Mouse (Mus musculus) thymus, postnatal 14 days (tissue): ENCODE results near the gene Sirt7.
"Not testable (repeated sequence)": the region's sequence is repeated elsewhere in the genome, so short reads cannot be mapped to it uniquely, and the experiment has no call there.

ENCODE experiments used
- DNase-seq: peaks from one replicate; pipeline ENCODE4 v3.0.0; 2021

The Sirt7 gene

DNA sequence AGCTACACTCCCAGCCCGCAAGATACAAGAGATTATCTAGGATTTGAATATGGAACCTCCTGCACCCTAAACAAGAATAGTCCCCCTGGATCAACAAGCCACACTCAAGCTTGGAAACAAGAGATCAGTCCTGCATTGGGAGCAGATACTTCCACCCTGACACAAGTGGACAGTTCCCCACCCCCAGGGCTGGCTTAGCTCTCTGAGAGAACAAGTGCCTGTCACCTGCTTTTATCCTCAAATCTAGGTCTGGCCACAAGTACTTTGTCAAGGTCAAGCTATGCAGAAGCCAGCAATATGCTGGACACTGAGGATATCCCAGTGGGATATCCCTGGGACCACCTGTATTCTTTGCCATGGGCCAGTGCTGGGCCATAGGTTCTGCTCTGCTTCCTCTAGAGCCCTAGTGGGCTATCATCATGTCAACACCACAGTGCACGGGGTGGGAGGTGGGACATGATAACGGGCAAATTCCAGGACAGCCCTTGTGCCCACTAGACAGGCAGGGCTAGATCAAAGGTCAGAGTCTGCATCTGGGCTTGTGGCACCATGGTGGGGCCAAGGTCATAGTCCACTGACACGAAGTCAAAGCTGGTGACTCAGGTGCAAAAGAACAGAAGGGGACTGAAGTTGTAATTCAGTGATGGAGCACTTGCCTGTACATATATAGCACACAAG is 8.3 kb downstream of the Sirt7 start:
- no peak for DNase-seq

DNA sequence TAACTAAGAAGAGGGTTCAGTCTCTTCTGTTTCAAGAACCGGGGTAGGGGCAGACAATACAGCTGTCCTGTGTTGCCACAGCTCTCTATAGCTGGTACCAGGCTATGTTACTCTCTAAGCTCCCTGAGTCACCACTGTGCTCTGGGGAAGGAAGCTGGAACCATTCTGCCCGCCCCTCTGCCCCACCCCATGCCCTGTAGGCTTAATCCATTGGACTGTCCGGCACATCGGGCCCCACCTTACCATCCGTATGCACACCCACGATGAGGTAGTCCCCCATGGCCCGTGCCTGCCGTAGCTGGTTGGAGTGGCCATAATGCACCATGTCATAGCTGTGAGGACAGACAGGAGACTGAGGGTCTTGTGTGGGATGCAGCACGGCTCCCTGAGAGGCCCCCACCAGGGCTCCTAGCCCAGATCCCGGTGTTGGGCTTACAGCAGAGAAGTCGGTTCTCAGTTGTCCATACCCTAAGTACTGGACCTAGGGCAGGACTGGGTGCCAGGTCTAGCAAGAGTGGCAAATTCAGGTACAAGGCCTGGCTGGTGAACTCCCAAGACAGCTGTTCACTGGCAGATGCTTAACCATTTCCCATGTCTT is 9.3 kb downstream of the Sirt7 start:
- no peak for DNase-seq

DNA sequence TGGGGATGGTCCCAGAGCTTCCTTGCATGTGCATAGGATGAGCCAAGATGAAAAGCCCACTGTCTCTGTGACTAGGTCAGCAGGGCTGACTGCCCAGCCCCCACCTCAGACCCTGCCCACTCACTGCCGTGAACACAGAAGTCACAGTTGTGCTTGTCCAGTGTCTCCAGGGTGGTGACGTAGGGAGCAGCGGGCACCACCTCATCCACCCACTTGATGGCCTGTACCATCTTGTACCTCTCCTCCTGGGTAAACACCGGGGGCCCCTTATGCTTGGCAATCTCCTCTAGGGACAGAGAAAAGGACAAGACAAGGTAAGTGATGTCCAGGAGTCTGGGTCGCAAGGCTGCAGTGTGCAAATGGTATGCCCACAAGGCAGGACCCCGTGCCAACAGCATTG is 9.9 kb downstream of the Sirt7 start:
- no peak for DNase-seq

DNA sequence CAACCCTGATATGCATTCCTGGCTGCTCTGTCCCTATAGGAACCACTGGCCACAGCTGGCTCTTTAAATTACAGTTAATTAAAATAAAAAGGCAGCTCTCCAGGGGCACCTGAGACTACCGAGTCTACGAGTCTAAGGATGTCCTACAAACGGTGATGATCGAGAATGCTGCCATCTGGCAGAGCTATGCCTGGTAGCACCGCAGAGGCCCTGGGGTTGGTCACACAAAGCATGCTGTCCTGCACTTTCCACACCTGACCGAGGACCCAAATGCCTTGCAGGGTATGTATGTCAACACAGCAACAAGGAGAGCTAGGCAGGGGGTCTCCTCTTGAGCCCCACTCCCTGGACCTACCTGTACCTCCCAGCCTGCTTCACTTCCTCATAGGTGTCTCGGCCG is 11.1 kb downstream of the Sirt7 start:
- DNase-seq: no peak

DNA sequence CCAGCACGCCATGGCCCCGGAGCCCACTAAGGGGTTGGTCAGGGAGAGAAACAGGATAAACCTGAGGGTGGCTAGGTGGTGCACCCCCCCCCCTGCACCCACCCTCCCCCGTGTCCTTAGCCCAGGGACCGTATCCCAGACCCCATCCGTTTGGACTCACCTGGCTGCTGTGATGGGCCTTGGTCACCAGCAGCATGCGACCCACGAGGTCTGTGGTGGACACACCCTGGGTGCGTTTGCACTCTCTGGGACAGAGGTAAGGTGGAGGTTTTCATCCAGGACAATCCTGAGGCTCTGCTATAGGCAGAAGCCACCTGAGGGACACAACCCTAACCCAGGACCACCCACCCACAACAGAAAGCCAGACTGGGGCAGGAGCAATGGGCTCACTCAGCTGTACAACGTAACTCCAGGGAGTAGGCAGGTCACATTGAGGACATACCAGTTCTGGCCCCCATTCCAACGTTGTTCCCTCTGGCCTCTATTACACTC is 11.5 kb downstream of the Sirt7 start:
- no peak for DNase-seq

DNA sequence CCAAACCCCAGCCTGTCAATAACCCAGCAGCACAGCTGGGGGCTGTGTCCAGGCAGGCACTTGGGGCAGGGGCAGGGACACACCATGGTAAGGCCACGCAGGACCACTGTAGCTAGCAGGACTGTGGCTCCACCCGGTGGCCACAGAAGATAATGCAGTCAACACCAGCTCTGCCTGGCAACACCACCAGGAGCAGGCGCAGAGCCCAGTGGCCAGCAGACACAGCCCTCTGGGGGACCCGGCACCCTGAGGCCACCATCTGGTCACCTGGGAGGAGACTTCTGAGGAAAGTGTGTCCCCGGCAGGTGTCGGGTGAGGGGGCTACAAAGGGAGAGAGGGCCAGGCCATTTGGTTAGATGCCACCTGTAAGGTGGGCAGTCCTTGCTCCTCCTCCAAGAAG is 12.3 kb downstream of the Sirt7 start:
- peak; percentile 83 for DNase-seq

DNA sequence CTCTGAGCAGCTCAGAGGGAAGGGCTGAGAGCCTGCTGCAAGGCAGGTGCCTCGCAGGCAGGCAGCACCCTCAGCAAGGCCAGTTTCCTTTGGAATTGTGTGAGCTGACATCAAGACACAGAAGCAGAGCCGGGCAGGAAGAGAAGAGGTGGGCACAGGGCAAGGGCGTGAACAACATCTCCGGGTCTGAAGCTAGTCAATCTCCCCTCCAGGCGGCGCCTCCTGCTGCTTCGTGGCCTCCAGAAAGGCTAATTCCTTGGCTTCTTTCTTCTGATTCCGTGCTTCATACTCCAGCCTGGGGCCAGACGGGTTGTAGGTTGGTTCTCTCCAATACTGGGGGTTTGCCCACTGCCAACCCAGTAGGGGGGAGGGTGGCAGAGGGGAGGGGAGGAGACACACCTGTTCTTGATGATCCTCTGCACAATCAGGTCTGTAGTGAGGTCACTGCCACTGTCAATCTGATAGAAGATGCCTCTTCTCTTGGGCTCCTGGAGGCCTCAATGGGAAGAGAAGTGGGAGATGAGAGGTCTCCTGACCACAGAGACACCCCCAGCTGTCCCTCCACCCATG is 14.5 kb downstream of the Sirt7 start:
- DNase-seq: no peak

DNA sequence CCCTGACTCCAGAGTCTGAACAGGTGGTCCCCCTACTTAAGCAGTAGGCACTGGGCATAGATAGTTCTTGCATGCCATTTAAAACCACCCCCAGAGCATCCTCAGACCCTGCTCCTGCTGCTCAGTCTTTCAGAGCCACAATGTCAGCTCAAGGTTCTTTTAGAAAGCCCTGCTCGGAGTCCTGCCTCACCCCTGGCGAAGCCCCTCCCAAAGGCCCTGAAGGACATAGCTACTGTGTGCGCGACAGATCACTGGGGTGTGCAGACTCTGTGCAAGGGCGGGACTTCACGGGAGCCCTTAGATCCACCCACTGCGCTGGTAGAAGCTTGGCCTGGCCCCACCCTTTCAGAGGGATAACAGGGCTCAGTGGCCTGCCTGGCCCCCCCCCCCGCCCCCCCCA is 15.8 kb downstream of the Sirt7 start:
- DNase-seq: no peak

DNA sequence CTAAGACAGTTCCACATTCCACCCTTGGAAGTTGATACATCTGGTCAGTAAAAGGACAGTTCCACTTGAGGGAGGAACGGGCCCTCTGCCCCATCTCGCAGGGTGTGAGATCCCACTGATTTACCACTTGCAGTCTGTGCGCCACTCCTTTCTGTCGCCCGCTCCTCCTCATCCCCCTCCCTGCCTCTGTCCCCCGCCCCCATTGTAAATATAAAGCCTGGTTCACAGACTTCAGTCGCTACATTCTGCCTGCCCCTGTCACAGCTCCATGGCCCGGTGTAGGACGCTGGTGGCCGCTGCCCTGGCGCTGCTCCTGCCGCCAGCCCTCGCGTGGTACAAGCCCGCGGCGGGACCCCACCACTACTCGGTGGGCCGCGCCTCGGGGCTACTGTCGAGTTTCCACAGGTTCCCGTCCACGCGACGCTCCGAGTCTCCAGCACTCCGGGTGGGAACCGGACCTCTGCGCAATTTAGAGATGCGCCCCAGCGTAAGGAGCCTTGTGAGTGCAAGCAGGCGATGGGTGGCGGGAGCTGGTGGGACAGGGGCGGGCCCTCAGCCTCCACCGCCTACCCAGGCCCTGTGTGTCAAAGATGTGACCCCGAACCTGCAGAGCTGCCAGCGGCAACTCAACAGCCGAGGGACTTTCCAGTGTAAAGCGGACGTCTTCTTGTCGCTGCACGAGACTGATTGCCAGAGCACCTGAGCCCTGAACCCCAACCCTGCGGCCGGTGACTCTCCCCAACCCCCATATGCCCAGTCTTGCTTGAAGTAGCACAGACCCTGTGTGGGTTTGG is 16.6 kb downstream of the Sirt7 start, which contains the start of gene Npb:
Gene Npb, plus strand, starts transcription at position 237 of the 794 bp plus-strand sequence.
- DNase-seq: no peak

DNA sequence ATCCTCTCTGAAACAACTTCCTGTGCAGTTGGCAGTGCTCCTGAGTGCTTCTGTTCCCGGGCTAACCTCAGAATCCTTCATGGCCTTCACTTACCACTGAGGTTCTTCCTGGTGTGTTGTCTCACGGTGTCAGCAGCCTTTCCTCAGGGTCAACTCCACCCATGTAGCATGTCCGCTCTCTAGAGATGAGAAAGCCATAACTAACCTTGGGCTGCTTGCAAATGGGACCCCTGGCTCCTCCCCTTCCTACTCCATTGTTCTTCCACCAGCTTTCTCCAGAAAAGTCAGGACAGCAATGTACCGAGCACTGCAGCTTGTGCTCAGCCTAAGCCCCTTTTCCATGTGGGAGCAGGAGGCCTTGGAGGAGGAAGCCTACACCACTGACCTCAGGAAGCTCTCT is 18.3 kb downstream of the Sirt7 start:
- no peak for DNase-seq

DNA sequence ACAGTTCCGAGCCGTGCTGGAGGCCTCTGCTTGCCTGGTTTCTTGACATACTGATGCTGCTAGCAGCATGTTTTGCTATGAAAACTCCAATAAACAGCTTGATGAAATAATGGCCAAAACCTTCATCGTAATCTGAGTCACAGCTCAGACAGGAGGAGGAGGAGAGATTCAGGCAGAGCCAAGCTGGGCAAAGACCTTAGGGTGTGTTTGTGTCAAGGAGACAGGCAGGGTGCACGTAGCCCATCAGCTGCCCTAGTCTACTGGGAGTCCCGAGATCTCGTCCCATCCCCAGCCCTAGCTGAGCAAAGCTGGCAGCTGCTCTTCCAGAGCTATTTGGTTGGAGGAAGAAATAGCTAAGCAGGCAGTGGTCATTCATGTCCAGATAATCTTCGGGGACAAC is 19.4 kb downstream of the Sirt7 start:
- no peak for DNase-seq

DNA sequence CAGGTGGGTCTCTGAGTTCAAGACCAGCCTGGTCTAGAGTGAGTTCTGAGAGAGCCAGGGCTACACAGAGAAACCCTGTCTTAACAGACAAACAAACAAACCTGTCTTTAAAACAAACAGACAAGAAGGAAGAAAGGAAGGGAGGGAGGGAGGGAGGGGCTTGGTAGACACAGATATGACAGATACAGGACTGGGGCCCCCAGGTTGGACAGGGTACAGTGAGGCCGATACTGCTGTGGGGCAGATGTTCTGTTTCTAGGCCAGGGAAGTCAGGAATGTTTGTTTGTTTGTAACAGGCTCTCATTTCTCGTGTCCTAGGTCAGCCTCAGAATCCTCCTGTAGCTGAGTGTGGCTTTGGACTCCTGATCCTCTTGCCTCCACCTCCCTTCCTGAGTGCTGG is 21.5 kb downstream of the Sirt7 start:
- no peak for DNase-seq

DNA sequence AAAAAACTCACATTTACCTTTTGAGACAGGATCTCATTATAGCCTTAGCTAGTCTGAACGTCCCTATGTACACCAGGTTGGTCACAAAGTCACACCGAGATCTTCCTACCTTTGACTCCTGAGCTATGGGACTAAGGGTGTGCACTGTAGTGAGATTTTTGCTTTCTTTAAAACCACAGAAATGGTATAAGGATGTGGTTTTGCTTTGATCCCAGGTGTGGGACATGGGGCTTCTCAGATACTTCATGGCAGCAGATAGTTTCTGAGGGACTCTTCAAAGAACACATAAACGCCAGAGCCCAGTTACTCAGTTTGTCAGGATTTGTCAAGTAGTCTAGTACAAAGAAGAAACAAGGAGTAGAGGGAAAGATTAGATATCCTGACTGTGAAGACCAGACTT is 24.3 kb downstream of the Sirt7 start:
- peak; percentile 48 for DNase-seq

DNA sequence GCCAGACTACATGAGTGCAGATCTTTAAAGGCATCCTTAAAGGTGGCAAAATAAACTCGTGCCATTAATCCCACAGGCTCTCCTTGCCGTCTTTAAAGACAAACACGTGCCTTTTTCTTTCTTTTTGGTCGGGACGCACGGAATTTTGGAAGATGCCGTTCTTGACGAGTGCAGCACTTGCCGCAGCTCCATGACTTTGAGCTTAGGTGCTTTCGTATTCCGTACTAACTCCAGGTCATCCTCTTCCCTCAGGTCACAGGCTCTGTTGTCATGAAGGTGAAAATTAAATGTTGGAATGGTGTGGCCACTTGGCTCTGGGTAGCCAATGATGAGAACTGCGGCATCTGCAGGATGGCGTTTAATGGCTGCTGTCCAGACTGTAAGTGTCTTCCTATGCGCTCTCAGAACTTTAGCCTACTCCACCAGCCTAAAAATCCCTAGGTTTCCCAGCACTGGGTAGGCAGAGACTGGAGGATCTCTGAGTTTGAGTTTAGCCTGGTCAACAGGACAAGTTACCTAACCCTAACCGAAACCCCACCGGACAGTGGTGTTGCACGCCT is 26.0 kb downstream of the Sirt7 start:
- no peak for DNase-seq

DNA sequence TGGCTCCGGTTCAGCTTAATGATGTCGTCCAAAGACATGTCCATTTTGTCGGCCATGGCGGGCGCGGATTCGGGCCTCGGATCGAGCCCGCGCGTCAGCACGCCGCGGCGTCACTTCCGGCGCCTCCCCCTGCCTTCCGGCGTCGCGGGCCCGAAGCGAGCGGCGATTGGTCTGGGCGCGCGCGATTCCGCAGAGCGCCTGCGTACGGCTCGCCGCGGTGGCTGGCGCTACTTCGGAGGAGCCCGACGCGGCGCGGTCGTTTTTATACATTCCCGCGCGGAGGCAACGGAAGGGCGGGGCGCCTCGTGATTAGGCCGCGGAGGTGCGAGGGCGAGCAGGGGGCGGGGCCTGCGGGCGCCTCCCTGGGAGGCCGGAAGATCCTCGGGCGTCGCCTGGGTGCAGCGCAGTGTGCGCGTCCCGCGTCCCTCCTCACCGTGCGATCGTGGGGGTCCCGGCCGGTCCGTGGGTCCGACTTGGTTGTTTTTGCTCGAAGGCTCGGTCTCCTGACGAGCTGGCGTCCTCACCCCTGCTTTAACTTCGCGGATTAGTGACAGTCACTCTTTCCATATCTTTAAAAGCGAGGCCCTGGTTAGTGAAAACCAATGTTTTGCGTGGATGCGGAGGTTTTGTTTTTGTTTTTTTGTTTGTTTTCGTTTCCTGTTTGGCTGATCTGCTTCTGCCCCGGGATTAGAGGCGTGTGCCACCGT is 26.6 kb downstream of the Sirt7 start, which contains the start of the genes Alyref and Anapc11:
Gene Alyref, minus strand, starts transcription at position 83 of the 707 bp plus-strand sequence.
Gene Anapc11, plus strand, starts transcription at position 139 of the 707 bp plus-strand sequence.
- DNase-seq: peak; percentile 97

DNA sequence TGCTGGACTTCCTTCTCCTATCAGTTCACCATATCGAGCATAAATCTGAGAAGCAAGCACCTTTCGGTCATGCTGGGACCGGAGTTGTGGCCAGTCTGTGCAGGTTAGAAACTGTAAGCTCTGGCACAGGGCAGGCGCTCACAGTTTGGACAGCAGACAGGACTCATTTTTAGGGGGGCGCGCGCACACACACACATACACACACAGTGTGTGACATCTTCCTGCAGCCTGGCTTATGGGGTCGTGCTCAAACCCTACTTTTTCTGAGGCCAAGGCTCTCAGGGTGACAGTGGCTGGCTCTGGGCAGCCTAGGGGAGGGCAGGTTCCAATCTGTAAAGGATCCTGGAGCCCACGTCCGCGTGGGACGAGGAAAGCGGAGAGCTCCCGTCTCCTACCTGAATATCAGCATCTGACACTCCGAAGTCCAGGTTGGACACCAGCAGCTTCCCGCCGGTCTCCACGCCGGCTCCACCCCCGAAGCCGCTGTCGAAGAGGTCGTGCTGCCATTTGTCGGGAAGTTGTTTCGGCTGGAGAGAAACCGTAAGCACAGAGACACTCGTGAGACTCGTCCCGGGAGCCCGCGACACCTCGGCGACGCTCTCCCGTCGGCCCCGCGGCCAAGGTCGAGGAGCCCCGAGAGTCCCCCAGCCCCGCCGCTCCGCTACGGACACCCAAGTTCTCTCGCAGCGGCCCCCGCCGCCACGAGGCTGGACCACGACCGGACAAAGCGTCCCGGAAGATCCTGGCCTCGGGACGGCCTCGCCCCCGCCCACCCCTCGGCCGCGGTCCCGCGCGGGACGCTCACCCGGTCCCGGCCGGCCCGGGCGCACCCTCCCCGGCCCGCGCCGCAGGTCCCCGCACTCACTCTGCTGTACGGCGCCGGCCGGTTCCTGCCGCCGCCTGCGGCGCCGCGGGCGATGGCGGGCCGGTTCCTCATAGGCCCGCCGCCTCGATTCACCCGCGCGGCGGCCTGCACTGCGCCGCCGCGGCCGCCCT is 27.5 kb downstream of the Sirt7 start:
- peak; percentile 50 for DNase-seq

DNA sequence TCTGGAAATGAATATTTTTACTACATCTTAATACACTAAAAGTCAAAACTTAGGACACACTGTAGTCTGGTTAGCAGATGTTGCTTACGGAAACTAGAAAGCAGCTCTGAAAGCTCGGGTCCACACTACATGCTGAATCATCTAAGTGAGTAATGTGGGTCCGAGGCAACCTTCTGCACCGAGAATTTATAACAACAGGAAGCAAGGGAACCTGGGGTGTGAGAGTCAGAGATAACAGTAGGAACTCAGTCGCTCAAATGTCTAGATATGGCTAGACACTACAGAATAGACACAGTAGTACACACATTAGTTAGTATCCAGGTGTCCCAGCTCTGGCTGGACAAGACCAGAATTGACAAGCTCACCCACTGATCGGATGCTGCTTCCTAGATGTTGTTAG is 36.5 kb downstream of the Sirt7 start:
- DNase-seq: no peak

DNA sequence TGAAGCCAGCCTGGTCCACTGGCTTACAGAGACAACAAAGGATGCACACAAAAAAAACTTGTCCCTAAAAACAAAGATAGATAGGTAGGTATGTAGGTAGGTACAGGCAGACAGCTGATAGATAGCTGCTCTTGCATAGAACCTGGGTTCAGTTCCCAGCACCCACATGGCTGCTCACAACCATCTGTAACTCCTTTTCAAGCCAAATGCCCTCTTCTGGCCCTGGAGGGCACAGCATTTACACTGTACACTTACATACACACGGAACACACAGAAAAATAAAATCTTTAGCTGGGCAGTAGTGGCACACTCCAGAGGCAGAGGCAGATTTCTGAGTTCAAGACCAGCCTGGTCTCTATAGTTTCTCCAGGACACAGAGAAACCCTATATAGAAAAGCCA is 41.1 kb downstream of the Sirt7 start:
- DNase-seq: no peak

DNA sequence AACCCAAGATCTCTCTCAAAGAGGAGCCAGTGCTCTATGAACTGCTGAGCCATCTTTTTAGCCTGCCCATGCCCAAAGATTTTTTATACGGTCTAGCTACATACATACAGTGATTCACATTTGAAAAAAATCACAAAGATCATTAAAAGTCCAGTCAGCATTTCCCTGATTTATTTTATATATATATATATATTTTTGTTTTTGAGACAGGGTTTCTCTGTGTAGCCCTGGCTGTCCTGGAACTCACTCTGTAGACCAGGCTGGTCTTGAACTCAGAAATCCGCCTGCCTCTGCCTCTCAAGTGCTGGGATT is 42.1 kb downstream of the Sirt7 start:
- DNase-seq: not testable (repeated sequence)

DNA sequence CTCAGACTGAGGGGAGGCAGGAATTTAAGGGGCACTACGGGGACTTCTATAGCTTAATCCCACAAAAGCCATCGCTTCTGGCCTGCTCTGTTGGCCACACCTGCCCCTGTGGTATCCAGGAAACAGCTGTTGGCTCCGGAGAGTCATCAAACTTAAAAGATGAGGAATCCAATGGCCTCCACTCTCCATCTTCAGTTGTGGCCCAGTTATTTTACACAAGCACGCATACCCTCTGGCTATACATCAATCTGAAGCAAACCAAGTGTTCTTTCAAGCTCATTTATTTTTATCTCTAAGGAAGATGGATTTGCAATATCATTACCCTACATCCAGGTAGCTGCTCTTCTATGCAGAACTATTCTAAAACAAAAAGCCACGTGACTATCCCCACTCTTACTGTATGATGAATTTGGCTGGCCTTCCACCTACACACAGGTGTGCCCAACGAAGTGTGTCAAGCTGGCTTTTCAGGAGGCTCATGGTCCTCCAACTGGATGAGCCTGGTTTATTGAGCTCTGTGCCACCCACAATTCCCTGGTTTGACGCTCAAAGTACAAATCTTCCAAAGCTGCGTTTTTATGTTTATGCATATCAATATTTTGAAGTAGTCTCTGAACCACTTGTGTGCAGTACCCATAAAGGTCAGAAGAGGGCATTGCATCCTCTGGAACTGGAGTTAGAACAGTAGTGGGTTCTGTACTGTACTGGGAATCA is 42.6 kb downstream of the Sirt7 start:
- DNase-seq: peak; percentile 66
